Mouse (Mus musculus): ENCODE data around the gene Mtch1. TPM values are rescaled to one million over a fixed set of nuclear protein-coding genes. Genes with fewer than 3 reads are reported as not detected.

Gene Mtch1
- total and polyA plus RNA-seq, 2 experiments from 2014 or later = 208 to 380 TPM

DNA sequence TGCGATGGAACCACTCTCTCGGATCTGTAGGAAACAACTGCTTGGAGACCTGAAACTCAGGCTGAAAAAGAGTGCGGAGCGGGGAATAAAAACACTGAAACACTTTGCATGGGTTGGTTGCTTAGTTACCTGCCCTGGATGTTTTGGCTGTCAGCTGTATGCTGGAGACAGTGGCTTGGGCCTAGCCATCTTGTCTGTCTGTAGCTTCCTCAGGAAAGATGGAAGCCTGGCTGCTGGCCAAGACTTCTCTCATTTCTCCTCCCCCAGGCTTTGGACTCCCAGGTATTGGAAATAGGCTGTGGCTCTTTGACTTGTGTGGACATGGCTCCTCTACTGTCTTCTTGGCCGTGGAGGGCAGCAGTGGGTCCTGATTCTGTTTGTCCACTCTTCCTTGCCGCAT is 46.3 kb downstream of the Mtch1 start:
- Histone ChIP-seq H3K4me2 (ENCODE audit: low read depth, low read length) (no peak overlapping the region), H3K27me3 (ENCODE audit: control insufficient read depth, insufficient read depth, low read length) (no peaks in the 10 kb centered on the region), H3K9ac (replicated peaks; ENCODE audit: low read depth, low read length) (no peak overlapping the region), H3K9me3 (replicated peaks; ENCODE audit: control insufficient read depth, low read length) (no peaks in the 10 kb centered on the region), H3K36me3 (replicated peaks; ENCODE audit: control insufficient read depth, insufficient read depth, low read length) (peaks cover 45% of the 10 kb centered on the region), H3K27ac (ENCODE audit: low read depth) (no peak overlapping the region), H3K4me3 (ENCODE audit: low read depth, low read length) (no peak overlapping the region), H3K4me1 (ENCODE audit: control insufficient read depth, insufficient read depth) (peaks cover 14% of the 10 kb centered on the region; the same call in 1 of the 2 replicates)
- no peak for ATAC-seq (ENCODE audit: insufficient read depth, low read depth)
- WGBS = 84% methylated on average over 6 of the region's 6 CpGs
- TF ChIP-seq EP300 (IDR thresholded peaks at IDR 0.05; ENCODE audit: low read depth) (no peak), CTCF (IDR thresholded peaks at IDR 0.05; ENCODE audit: low read depth) (no peak)
- no peak for DNase-seq (ENCODE audit: low spot score)

- Histone ChIP-seq H3K36me3 (replicated peaks; ENCODE audit: control insufficient read depth, insufficient read depth, low read length) (peaks cover 46% of the 10 kb centered on the region), H3K9me3 (replicated peaks; ENCODE audit: control insufficient read depth, low read length) (no peaks in the 10 kb centered on the region), H3K4me3 (ENCODE audit: low read depth, low read length) (no peak overlapping the region), H3K4me1 (ENCODE audit: control insufficient read depth, insufficient read depth) (peaks cover 14% of the 10 kb centered on the region; the same call in 1 of the 2 replicates), H3K27ac (ENCODE audit: low read depth) (no peak overlapping the region), H3K4me2 (ENCODE audit: low read depth, low read length) (no peak overlapping the region), H3K27me3 (ENCODE audit: control insufficient read depth, insufficient read depth, low read length) (no peaks in the 10 kb centered on the region), H3K9ac (replicated peaks; ENCODE audit: low read depth, low read length) (no peak overlapping the region)
- DNase-seq (ENCODE audit: low spot score) (no peak), ATAC-seq (ENCODE audit: insufficient read depth, low read depth) (no peak)
- TF ChIP-seq CTCF (IDR thresholded peaks at IDR 0.05; ENCODE audit: low read depth) = no peak
- TF ChIP-seq EP300 (IDR thresholded peaks at IDR 0.05; ENCODE audit: low read depth) = no peak
- 80% methylated on average over 7 of the region's 7 CpGs for WGBS
Observed at GRCm38 (mm10) chr17:29300926-29301325, 46.8 kb downstream of the Mtch1 start.

DNA sequence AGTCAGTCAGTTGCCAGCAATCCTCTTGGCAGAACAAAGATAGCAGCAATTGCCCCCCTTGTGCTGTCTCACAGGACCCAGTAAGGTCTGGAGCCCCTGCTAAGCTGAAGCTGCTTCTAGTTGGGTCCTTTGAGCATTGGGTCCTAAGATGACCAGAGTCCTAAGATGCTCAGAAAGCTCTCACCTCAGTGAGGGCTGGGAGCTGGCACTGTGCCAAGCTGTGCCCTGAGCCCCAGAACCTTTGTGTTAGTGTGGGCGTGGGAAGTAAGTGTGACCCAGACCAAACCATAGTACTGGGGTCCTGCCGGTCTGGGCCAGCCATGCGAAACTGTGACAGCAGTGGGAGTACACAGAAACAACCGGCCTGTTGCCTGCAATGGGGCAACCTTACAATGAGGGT is 48.5 kb downstream of the Mtch1 start:
- 80% methylated on average over 4 of the region's 4 CpGs for WGBS
- no peak for ATAC-seq (ENCODE audit: insufficient read depth, low read depth)

DNA sequence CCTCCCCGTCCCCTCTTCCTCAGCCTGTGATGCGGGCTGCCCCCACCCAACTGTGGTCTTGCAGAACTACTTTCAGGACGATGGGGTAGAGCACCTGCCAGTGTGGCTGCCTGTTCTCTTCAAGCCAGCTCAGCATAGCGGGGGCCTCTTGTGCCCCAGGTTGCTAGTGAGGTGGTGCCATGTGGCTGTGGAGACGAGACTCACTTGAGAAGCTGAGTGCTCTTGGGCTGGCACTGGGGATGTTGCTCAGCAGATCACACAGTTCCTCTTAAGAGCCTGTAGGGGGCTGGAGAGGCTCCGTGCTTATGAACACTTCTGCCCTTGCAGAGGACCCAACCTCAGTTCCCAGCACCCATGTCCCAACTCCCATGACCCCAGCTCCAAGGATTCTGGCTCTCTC is 49.9 kb downstream of the Mtch1 start:
- no peak overlapping the region for H3K4me3 ChIP-seq (ENCODE audit: low read depth, low read length)
- H3K36me3 ChIP-seq (replicated peaks; ENCODE audit: control insufficient read depth, insufficient read depth, low read length) = peaks cover 68% of the 10 kb centered on the region
- ATAC-seq (ENCODE audit: insufficient read depth, low read depth) = no peak
- no peaks in the 10 kb centered on the region for H3K27me3 ChIP-seq (ENCODE audit: control insufficient read depth, insufficient read depth, low read length)
- WGBS = 79% methylated on average over 6 of the region's 6 CpGs
- no peaks in the 10 kb centered on the region for H3K9me3 ChIP-seq (replicated peaks; ENCODE audit: control insufficient read depth, low read length)
- no peak overlapping the region for H3K27ac ChIP-seq (ENCODE audit: low read depth)
- no peak for DNase-seq (ENCODE audit: low spot score)
- no peaks in the 10 kb centered on the region for H3K4me1 ChIP-seq (ENCODE audit: control insufficient read depth, insufficient read depth)
- no peak overlapping the region for H3K9ac ChIP-seq (replicated peaks; ENCODE audit: low read depth, low read length)
- no peak for TF ChIP-seq CTCF (IDR thresholded peaks at IDR 0.05; ENCODE audit: low read depth)
- TF ChIP-seq EP300 (IDR thresholded peaks at IDR 0.05; ENCODE audit: low read depth) = no peak
- no peak overlapping the region for H3K4me2 ChIP-seq (ENCODE audit: low read depth, low read length)

More for the DNA sequence above, 48.5 kb downstream of the Mtch1 start:
- TF ChIP-seq CTCF (IDR thresholded peaks at IDR 0.05; ENCODE audit: low read depth) (no peak), EP300 (IDR thresholded peaks at IDR 0.05; ENCODE audit: low read depth) (no peak)
- Histone ChIP-seq H3K9me3 (replicated peaks; ENCODE audit: control insufficient read depth, low read length) (no peaks in the 10 kb centered on the region), H3K4me3 (ENCODE audit: low read depth, low read length) (no peak overlapping the region), H3K27ac (ENCODE audit: low read depth) (no peak overlapping the region), H3K4me2 (ENCODE audit: low read depth, low read length) (no peak overlapping the region), H3K27me3 (ENCODE audit: control insufficient read depth, insufficient read depth, low read length) (no peaks in the 10 kb centered on the region), H3K9ac (replicated peaks; ENCODE audit: low read depth, low read length) (no peak overlapping the region), H3K36me3 (replicated peaks; ENCODE audit: control insufficient read depth, insufficient read depth, low read length) (peaks cover 53% of the 10 kb centered on the region), H3K4me1 (ENCODE audit: control insufficient read depth, insufficient read depth) (no peaks in the 10 kb centered on the region)
- DNase-seq (ENCODE audit: low spot score) = no peak

GRCm38 (mm10) chr17:29297321-29297720 is 50.4 kb downstream of the Mtch1 start:
- 57% methylated on average over 10 of the region's 10 CpGs for WGBS
- Histone ChIP-seq H3K4me3 (ENCODE audit: low read depth, low read length) (no peak overlapping the region), H3K27me3 (ENCODE audit: control insufficient read depth, insufficient read depth, low read length) (no peaks in the 10 kb centered on the region), H3K4me1 (ENCODE audit: control insufficient read depth, insufficient read depth) (no peaks in the 10 kb centered on the region), H3K27ac (ENCODE audit: low read depth) (no peak overlapping the region), H3K9ac (replicated peaks; ENCODE audit: low read depth, low read length) (no peak overlapping the region), H3K36me3 (replicated peaks; ENCODE audit: control insufficient read depth, insufficient read depth, low read length) (peaks cover 69% of the 10 kb centered on the region), H3K4me2 (ENCODE audit: low read depth, low read length) (no peak overlapping the region), H3K9me3 (replicated peaks; ENCODE audit: control insufficient read depth, low read length) (no peaks in the 10 kb centered on the region)
- DNase-seq (ENCODE audit: low spot score) (no peak), ATAC-seq (ENCODE audit: insufficient read depth, low read depth) (no peak)
- no peak for TF ChIP-seq CTCF (IDR thresholded peaks at IDR 0.05; ENCODE audit: low read depth)
- TF ChIP-seq EP300 (IDR thresholded peaks at IDR 0.05; ENCODE audit: low read depth) = no peak

DNA sequence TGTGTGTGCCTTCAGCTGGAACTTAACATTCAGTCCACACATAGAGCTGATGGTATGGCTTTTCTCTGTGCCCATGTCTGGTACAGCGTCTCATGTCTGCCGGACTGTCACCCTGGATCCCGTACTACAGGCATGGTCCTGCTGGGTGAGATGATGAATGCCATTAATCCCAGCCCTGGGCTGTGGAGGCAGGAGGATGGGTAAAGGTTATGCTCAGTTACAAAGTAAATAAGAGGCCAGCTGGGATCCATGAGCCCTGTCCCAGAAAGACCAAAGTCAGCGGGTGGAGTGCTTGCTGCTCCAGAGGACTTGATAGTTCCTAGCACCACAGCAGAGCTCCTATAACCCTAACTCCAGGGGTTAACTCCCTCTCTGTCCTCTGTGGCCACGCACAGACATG is 51.9 kb downstream of the Mtch1 start:
- Histone ChIP-seq H3K36me3 (replicated peaks; ENCODE audit: control insufficient read depth, insufficient read depth, low read length) (peaks cover 59% of the 10 kb centered on the region), H3K27ac (ENCODE audit: low read depth) (no peak overlapping the region), H3K9me3 (replicated peaks; ENCODE audit: control insufficient read depth, low read length) (no peaks in the 10 kb centered on the region), H3K9ac (replicated peaks; ENCODE audit: low read depth, low read length) (no peak overlapping the region), H3K27me3 (ENCODE audit: control insufficient read depth, insufficient read depth, low read length) (no peaks in the 10 kb centered on the region), H3K4me1 (ENCODE audit: control insufficient read depth, insufficient read depth) (no peaks in the 10 kb centered on the region), H3K4me3 (ENCODE audit: low read depth, low read length) (no peak overlapping the region), H3K4me2 (ENCODE audit: low read depth, low read length) (no peak overlapping the region)
- no peak for ATAC-seq (ENCODE audit: insufficient read depth, low read depth)
- 91% methylated on average over 5 of the region's 5 CpGs for WGBS
- TF ChIP-seq CTCF (IDR thresholded peaks at IDR 0.05; ENCODE audit: low read depth) (no peak), EP300 (IDR thresholded peaks at IDR 0.05; ENCODE audit: low read depth) (no peak)
- no peak for DNase-seq (ENCODE audit: low spot score)

Data from heart, postnatal 0 days (tissue).